Mouse (Mus musculus): ENCODE data around the gene Gm20517.

- TF ChIP-seq CTCF (IDR thresholded peaks at IDR 0.05; ENCODE audit: insufficient read depth, low read length) (no peak), POLR2A (IDR thresholded peaks at IDR 0.05; ENCODE audit: borderline replicate concordance, extremely low read depth, low read depth, low read length) (0 out of 2 replicates have a peak, but pooled peaks have one; percentile 8)
Measured at GRCm38 (mm10) chr17:47628851-47629676, 17.7 kb downstream of the Gm20517 start.
